Mouse (Mus musculus) neural tube, embryonic 11.5 days (tissue): ENCODE data around the gene Pla2g16. TPM values are rescaled to one million over a fixed set of nuclear protein-coding genes. Genes with fewer than 3 reads are reported as not detected.

Experiments
- ATAC-seq: fragments of 200-750 bp; cut with Nextera tagmentation; 2 replicates; pipeline ENCODE4 v1.8.0; 2017; ENCODE audit warnings: moderate number of reproducible peaks, mild to moderate bottlenecking, moderate TSS enrichment, moderate library complexity; ENCODE audit not compliant: insufficient read depth, low FRiP score, low TSS enrichment
- DNase-seq: peaks from one replicate; pipeline ENCODE4 v3.0.0-alpha.2; 2015; ENCODE audit warnings: low spot score
- H3K27ac ChIP-seq: fragments of 300-500 bp; sonication (generic); 2 replicates; pipeline ENCODE4 v1.5.1; 2014; ENCODE audit warnings: low read depth, mild to moderate bottlenecking, low read length
- H3K27me3 ChIP-seq: fragments of 300-500 bp; sonication (generic); 2 replicates; pipeline ENCODE4 v1.6.1; 2014; ENCODE audit warnings: mild to moderate bottlenecking, low read length, mixed read lengths; ENCODE audit not compliant: control insufficient read depth, insufficient read depth
- H3K36me3 ChIP-seq: fragments of 300-500 bp; sonication (generic); 2 replicates; pipeline ENCODE4 v1.6.1; 2014; ENCODE audit warnings: mild to moderate bottlenecking, low read length, moderate library complexity, mixed read lengths; ENCODE audit not compliant: control insufficient read depth, insufficient read depth
- H3K4me1 ChIP-seq: fragments of 300-500 bp; sonication (generic); 2 replicates; pipeline ENCODE4 v1.6.1; 2014; ENCODE audit warnings: low read length, mixed read lengths; ENCODE audit not compliant: control insufficient read depth, insufficient read depth
- H3K4me2 ChIP-seq: fragments of 300-500 bp; sonication (generic); 2 replicates; pipeline ENCODE4 v1.6.1; 2014; ENCODE audit warnings: low read depth, mild to moderate bottlenecking, moderate library complexity
- H3K4me3 ChIP-seq: fragments of 300-500 bp; sonication (generic); 2 replicates; pipeline ENCODE4 v1.5.1; 2014; ENCODE audit warnings: low read depth, low read length
- H3K9ac ChIP-seq: fragments of 300-500 bp; sonication (generic); 2 replicates; pipeline ENCODE4 v1.6.1; 2014; ENCODE audit warnings: mild to moderate bottlenecking, low read length
- H3K9me3 ChIP-seq: fragments of 300-500 bp; sonication (generic); 2 replicates; pipeline ENCODE4 v1.6.1; 2016; ENCODE audit warnings: low read length; ENCODE audit not compliant: control insufficient read depth
- WGBS: fragments of 180-500 bp; shearing (Covaris S2); extraction: QIAGEN DNeasy Blood & Tissue Kit; methylation state at CpG from one replicate; pipeline ENCODE4 v1.1.7; 2014; 5-methylcytosine and 5-hydroxymethylcytosine counted together
- polyA plus RNA-seq: library from polyadenylated mRNA; unstranded; fragments of >200 nt; fragmentation: Nextera tagmentation; extraction: Ambion mirVana; gene quantifications from 2 replicates; pipeline ENCODE4 v1.2.1, GENCODE M21; 2014

Gene Pla2g16
- polyA plus RNA-seq, 1 experiment from 2014 or later: 5.0 TPM

GRCm38 (mm10) chr19:7531906-7532305 lies 25.4 kb upstream of the Pla2g16 start:
- H3K27ac ChIP-seq: no peak overlapping the region
- ATAC-seq (no peak), DNase-seq (no peak)
- no peaks in the 10 kb centered on the region for H3K27me3 ChIP-seq
- H3K4me1 ChIP-seq: no peaks in the 10 kb centered on the region
- no peaks in the 10 kb centered on the region for H3K9me3 ChIP-seq
- 92% methylated on average over 5 of the region's 5 CpGs for WGBS
- H3K4me3 ChIP-seq: no peak overlapping the region
- H3K36me3 ChIP-seq: peaks cover 8% of the 10 kb centered on the region
- no peak overlapping the region for H3K9ac ChIP-seq
- H3K4me2 ChIP-seq: no peak overlapping the region

GRCm38 (mm10) chr19:7533891-7534290 lies 23.4 kb upstream of the Pla2g16 start:
- Histone ChIP-seq H3K9ac (no peak overlapping the region), H3K4me3 (no peak overlapping the region), H3K27me3 (no peaks in the 10 kb centered on the region), H3K27ac (no peak overlapping the region), H3K9me3 (no peaks in the 10 kb centered on the region), H3K4me2 (no peak overlapping the region), H3K36me3 (peaks cover 8% of the 10 kb centered on the region), H3K4me1 (no peaks in the 10 kb centered on the region)
- ATAC-seq: no peak
- no peak for DNase-seq
- WGBS: 89% methylated on average over 5 of the region's 5 CpGs

- no peak for DNase-seq
These were observed 8.3 kb upstream of the Pla2g16 start for GRCm38 (mm10) chr19:7548924-7549323.

GRCm38 (mm10) chr19:7551550-7552300 lies 5.5 kb upstream of the Pla2g16 start:
- ATAC-seq: no peak
- Histone ChIP-seq H3K4me1 (no peaks in the 10 kb centered on the region), H3K27me3 (no peaks in the 10 kb centered on the region), H3K4me3 (no peak overlapping the region), H3K36me3 (no peaks in the 10 kb centered on the region), H3K27ac (no peak overlapping the region), H3K4me2 (no peak overlapping the region), H3K9ac (no peak overlapping the region), H3K9me3 (no peaks in the 10 kb centered on the region)
- no peak for DNase-seq
- WGBS: 66% methylated on average over 4 of the region's 4 CpGs

More at GRCm38 (mm10) chr19:7548924-7549323, 8.3 kb upstream of the Pla2g16 start:
- Histone ChIP-seq H3K27me3 (no peaks in the 10 kb centered on the region), H3K4me2 (no peak overlapping the region), H3K9ac (no peak overlapping the region), H3K36me3 (no peaks in the 10 kb centered on the region), H3K27ac (no peak overlapping the region), H3K4me1 (no peaks in the 10 kb centered on the region), H3K4me3 (no peak overlapping the region), H3K9me3 (no peaks in the 10 kb centered on the region)
- ATAC-seq: no peak
- WGBS: 91% methylated on average over 3 of the region's 3 CpGs

- H3K4me2 ChIP-seq: no peak overlapping the region
- H3K9me3 ChIP-seq: no peaks in the 10 kb centered on the region
- DNase-seq (no peak), ATAC-seq (no peak)
- no peak overlapping the region for H3K9ac ChIP-seq
- WGBS: 90% methylated on average over 2 of the region's 2 CpGs
- no peak overlapping the region for H3K4me3 ChIP-seq
- H3K27me3 ChIP-seq: no peaks in the 10 kb centered on the region
- no peaks in the 10 kb centered on the region for H3K4me1 ChIP-seq
- H3K27ac ChIP-seq: no peak overlapping the region
- no peaks in the 10 kb centered on the region for H3K36me3 ChIP-seq
These were observed 5.0 kb upstream of the Pla2g16 start for GRCm38 (mm10) chr19:7552301-7552673.

- H3K4me1 ChIP-seq: 0 out of 2 replicates have a peak, but pooled peaks cover 5% of the 10 kb centered on the region
- no peaks in the 10 kb centered on the region for H3K9me3 ChIP-seq
- DNase-seq (no peak), ATAC-seq (no peak)
- no peak overlapping the region for H3K27ac ChIP-seq
- H3K4me2 ChIP-seq: no peak overlapping the region
- H3K9ac ChIP-seq: no peak overlapping the region
- H3K36me3 ChIP-seq: no peaks in the 10 kb centered on the region
- no peaks in the 10 kb centered on the region for H3K27me3 ChIP-seq
- H3K4me3 ChIP-seq: no peak overlapping the region
These were observed 3.8 kb upstream of the Pla2g16 start for GRCm38 (mm10) chr19:7553441-7553840.

- Histone ChIP-seq H3K4me3 (no peak overlapping the region), H3K4me2 (no peak overlapping the region), H3K9ac (no peak overlapping the region), H3K4me1 (0 out of 2 replicates have a peak, but pooled peaks cover 5% of the 10 kb centered on the region), H3K9me3 (no peaks in the 10 kb centered on the region), H3K27ac (no peak overlapping the region), H3K36me3 (no peaks in the 10 kb centered on the region), H3K27me3 (no peaks in the 10 kb centered on the region)
- 68% methylated on average over 4 of the region's 4 CpGs for WGBS
- ATAC-seq: no peak
- no peak for DNase-seq
These were observed 2.4 kb upstream of the Pla2g16 start for GRCm38 (mm10) chr19:7554881-7555280.

- Histone ChIP-seq H3K9me3 (no peaks in the 10 kb centered on the region), H3K27me3 (no peaks in the 10 kb centered on the region), H3K36me3 (no peaks in the 10 kb centered on the region), H3K4me1 (0 out of 2 replicates have a peak, but pooled peaks cover 5% of the 10 kb centered on the region), H3K4me2 (no peak overlapping the region), H3K4me3 (no peak overlapping the region), H3K27ac (no peak overlapping the region), H3K9ac (no peak overlapping the region)
- ATAC-seq: no peak
- WGBS: 80% methylated on average over 1 of the region's 1 CpGs
- no peak for DNase-seq
These were observed 618 bp upstream of the Pla2g16 start for GRCm38 (mm10) chr19:7556641-7557040.

- Histone ChIP-seq H3K9ac (no peak overlapping the region; the same call in 1 of the 2 replicates), H3K27ac (no peak overlapping the region), H3K4me3 (peak overlapping the region; percentile 38; the same call in 1 of the 2 replicates)
These were observed 585 bp downstream of the Pla2g16 start for GRCm38 (mm10) chr19:7557844-7558243.

More at GRCm38 (mm10) chr19:7557844-7558243, 585 bp downstream of the Pla2g16 start:
- DNase-seq (no peak), ATAC-seq (no peak)
- Histone ChIP-seq H3K27me3 (no peaks in the 10 kb centered on the region), H3K9me3 (no peaks in the 10 kb centered on the region), H3K4me2 (peak overlapping the region; percentile 78), H3K36me3 (no peaks in the 10 kb centered on the region), H3K4me1 (0 out of 2 replicates have a peak, but pooled peaks cover 5% of the 10 kb centered on the region)
- WGBS: 4% methylated on average over 4 of the region's 4 CpGs
